Mouse (Mus musculus) adrenal gland, adult (tissue): ENCODE data around the gene Rad51b.

Experiments used
- DNase-seq, 2 experiments: peaks; one replicate each; pipeline ENCODE4 v3.0.0; 2022 to 2023; ENCODE audit warnings: low spot score in 1 of 2; ENCODE audit not compliant: inconsistent age in 2 of 2

Rad51b gene

GRCm38 (mm10) chr12:79719091-79719846 lies 422.2 kb downstream of the Rad51b start:
- no peak for DNase-seq

GRCm38 (mm10) chr12:79719847-79720201 lies 422.7 kb downstream of the Rad51b start:
- no peak for DNase-seq

GRCm38 (mm10) chr12:79724875-79725274 lies 427.8 kb downstream of the Rad51b start:
- DNase-seq: no peak

- DNase-seq: no peak
Measured at GRCm38 (mm10) chr12:79725711-79726110, 428.6 kb downstream of the Rad51b start.

GRCm38 (mm10) chr12:79726116-79726515 lies 429.0 kb downstream of the Rad51b start:
- DNase-seq: no peak

GRCm38 (mm10) chr12:79726959-79727358 lies 429.9 kb downstream of the Rad51b start:
- DNase-seq: no peak

- DNase-seq: no peak
Measured at GRCm38 (mm10) chr12:79729926-79730506, 432.9 kb downstream of the Rad51b start.

GRCm38 (mm10) chr12:79731905-79732304 lies 434.8 kb downstream of the Rad51b start:
- no peak for DNase-seq

GRCm38 (mm10) chr12:79732355-79733115 lies 435.5 kb downstream of the Rad51b start:
- no peak for DNase-seq

- DNase-seq: no peak
Measured at GRCm38 (mm10) chr12:79735341-79735785, 438.3 kb downstream of the Rad51b start.

GRCm38 (mm10) chr12:79735882-79736281 lies 438.8 kb downstream of the Rad51b start:
- DNase-seq: no peak

GRCm38 (mm10) chr12:79738700-79739099 lies 441.6 kb downstream of the Rad51b start:
- DNase-seq: no peak

GRCm38 (mm10) chr12:79739918-79740639 lies 443.0 kb downstream of the Rad51b start:
- DNase-seq: no peak

GRCm38 (mm10) chr12:79742211-79742610 lies 445.1 kb downstream of the Rad51b start:
- DNase-seq: peak; percentile 89 to 94

GRCm38 (mm10) chr12:79744131-79744530 lies 447.0 kb downstream of the Rad51b start:
- peak; percentile 54 to 78 for DNase-seq

- DNase-seq: no peak
Measured at GRCm38 (mm10) chr12:79745225-79745624, 448.1 kb downstream of the Rad51b start.

- DNase-seq: peak in 1 of 2 experiments; percentile 47
Measured at GRCm38 (mm10) chr12:79745845-79746510, 448.9 kb downstream of the Rad51b start.

- no peak for DNase-seq
Measured at GRCm38 (mm10) chr12:79747541-79747940, 450.5 kb downstream of the Rad51b start.

GRCm38 (mm10) chr12:79748862-79749261 lies 451.8 kb downstream of the Rad51b start:
- peak in 1 of 2 experiments; percentile 58 for DNase-seq

GRCm38 (mm10) chr12:79750253-79751125 lies 453.4 kb downstream of the Rad51b start:
- peak in 1 of 2 experiments; percentile 73 for DNase-seq
